Mouse (Mus musculus): ENCODE results near the gene Ogfr.

Gene Ogfr

GRCm38 (mm10) chr2:180589123-180589831, at the start of gene Ogfr:
Gene Ogfr, plus strand, starts transcription at chr2:180589245.
- DNase-seq (ENCODE audit: low read depth), result peak; percentile 58

DNA sequence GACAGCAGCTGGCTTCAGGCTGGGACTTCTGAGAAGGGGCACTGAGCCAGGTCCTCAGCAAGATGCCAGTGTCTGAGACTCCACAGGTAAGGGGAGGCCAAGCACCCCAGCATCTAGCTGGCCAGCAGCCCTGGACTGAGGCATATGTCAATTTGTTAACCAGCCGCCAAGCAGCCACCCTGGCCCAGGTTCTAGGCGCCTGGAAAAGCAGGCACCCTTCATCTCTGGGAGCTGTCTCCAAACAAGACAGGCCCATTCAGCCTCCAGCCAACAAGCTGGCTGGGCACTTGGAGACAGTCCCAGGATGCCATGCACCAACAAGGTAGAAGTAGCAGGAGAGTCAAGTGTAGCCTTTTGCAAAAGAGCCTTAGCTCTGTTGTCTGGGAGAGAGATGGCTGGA, 45.4 kb upstream of the Ogfr start:
- no peak for DNase-seq (ENCODE audit: low read depth)

GRCm38 (mm10) chr2:180545046-180545445, 44.0 kb upstream of the Ogfr start:
- DNase-seq (ENCODE audit: low read depth), result no peak

DNA sequence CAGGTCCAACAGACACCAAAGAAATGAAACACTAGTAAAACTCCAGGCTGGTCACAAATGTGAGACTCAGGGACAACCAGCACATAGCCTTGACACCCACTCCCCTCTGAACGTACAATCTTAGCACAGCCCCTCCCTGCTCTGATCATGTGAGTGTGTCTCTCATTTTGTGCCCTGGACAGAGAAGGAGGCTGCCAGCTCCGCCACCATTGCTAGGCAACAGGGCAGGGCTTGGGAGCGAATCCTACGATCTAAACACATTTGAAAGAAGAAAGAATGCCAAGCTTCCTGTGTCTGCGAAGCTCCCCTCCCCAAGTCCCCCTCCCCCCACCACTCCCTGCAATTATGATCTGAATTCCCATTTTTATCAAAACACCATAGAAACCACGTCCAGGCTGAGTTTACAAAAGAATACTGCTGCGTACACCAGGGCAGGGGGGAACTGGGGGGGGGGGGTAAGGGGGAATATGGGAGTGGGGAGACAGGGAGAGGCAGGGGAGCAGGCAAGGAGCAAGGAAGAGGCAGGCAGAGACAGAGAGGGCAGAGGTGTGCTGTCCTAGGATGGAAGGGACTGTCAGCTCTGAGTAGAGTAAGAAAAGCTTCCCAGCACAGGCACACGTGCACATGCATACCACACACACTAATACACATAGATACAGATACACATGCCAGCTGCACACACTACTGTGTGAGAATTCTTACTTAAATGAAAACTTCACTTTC, 41.5 kb upstream of the Ogfr start:
- DNase-seq (ENCODE audit: low read depth), result no peak

DNA sequence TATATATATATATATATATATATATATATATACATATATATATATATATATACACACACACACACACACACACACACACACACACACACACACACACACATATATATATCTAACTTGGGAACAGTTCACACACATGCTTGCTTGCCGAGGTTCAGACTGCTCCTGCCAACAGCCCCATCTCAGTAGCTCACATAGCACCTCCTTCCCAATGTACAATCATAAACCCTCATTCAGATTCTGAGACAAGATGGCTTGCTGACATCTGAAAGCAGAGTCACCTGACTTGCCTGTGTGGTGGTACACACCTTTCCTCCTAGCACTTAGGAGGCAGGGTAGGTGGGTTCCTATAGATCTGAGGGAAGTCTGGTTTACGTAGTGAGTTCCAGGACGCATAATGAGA, 36.7 kb upstream of the Ogfr start:
- no peak for DNase-seq (ENCODE audit: low read depth)

DNA sequence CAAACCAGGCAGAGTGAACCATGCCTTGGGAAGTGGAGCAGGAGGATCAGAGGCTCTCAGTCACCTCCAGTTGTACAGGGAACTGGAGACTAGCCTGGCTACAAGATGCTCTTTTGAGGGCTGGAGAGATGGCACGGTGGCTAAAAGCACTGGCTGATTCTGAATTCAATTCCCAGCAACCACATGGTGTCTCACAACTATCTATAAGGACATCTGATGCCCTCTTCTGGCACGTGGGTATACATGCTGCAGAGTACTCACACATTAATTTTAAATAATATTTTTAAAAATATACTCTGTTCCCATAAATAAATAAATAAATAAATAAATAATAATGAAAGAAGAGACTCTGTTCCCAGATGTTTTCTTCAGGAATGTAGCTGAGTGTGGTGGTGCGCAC, 33.8 kb upstream of the Ogfr start:
- DNase-seq (ENCODE audit: low read depth), result no peak

GRCm38 (mm10) chr2:180556470-180556869, 32.6 kb upstream of the Ogfr start:
- DNase-seq (ENCODE audit: low read depth), result no peak

- DNase-seq (ENCODE audit: low read depth), result peak; percentile 17
Measured at GRCm38 (mm10) chr2:180560245-180560644, 28.8 kb upstream of the Ogfr start.

GRCm38 (mm10) chr2:180562146-180562545, 26.9 kb upstream of the Ogfr start:
- no peak for DNase-seq (ENCODE audit: low read depth)

- no peak for DNase-seq (ENCODE audit: low read depth)
Measured at GRCm38 (mm10) chr2:180563296-180563695, 25.7 kb upstream of the Ogfr start.

DNA sequence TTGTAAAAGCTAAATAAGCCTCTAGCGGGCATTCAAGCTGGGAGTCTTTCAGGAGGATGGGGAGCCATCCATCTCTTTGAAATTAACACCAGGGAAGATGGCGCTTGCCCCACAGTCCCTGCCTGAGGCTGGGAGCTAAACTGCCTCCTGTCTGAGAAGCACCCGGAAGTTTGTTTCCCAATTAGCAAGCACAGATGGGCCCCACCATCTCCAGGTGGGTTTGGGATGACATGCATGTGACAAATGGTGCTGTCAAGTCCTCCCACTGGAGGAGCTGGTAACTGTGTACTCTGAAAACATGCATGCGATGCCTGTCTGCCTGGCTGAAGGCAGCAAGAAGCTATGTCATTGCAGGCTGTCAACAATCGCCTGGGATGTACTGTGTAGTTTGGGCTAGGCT, 25.2 kb upstream of the Ogfr start:
- DNase-seq (ENCODE audit: low read depth), result no peak

DNA sequence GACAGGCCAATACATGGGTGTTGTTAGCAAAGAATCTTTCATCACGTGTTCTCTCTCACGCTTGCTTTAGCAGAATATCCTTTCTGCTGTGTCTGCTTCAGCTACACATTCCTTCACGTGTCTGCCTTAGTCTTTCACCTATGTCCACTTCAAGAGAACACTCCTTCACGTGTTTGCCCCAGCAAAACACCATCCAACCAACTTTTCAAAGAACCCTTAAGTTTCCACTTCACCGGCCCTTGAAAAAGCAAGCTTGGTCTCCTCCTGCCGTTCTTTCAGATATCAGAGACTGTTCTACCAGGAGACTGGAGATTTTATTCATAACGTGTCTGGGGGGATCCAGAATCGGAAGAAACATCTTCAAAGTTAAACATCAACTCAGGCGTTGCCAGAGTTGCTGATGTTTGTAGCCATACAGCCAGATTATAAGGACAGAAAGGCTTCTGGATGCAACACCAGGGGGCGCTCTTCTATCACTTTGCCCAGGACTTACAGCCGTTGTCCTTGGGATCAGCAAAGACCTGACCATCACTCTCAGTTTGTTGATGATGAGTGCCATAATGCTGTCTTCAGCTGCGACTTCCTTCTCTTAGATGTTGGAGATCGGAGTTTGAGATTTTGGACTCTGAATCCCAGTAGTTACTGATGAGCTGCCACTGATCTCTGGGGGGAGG, 22.7 kb upstream of the Ogfr start:
- peak; percentile 67 for DNase-seq (ENCODE audit: low read depth)

DNA sequence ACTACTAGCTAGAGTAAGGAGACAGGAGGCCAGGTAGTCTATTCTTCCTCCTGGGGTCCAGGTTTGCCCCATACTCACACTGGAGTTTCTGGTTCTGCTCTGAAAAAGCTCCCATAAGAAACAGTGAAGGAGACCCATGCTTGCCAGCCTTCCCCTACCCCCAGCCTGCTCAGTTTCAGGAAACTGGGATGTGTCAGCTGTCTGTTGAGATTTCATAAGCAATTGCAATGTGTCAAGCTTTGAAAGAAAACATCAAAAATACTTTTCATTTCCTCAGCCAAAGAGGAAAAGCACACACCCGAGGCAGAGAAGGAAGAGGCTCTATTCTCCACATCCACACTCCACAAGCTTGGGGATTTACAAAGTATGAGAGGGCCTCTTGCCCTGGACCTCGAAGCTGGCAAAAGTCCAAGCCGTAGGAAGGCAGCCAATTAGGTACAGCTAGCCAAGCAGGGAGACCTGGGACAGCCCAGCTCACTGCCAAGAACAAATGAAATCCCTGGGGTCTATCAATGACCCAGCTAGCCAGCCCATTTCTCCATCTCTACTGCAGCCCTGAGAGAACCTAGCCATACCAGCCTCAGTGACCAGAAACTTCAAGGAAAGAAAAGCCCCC, 19.9 kb upstream of the Ogfr start:
- DNase-seq (ENCODE audit: low read depth), result no peak

- DNase-seq (ENCODE audit: low read depth), result no peak
Measured at GRCm38 (mm10) chr2:180576482-180576881, 12.6 kb upstream of the Ogfr start.

DNA sequence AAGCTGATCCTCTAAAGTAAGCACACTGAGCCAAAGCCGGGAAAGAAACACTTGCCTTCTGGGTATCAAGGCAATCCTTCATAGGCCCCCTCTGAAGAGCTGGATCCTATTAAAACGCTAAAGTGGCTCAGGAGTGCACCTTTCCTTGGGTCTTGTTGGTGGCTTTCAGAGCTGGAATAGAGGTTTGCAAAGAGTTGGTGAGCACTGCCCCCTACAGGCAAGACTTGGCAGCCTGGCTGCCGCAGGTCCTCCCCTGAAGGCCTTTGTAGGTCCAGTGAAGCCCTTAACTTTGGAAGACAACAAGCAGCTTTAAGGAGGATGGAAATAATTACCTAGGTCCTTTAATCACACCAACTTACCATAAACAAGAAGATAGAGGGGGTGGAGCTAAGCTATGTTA, 10.4 kb upstream of the Ogfr start:
- peak; percentile 53 for DNase-seq (ENCODE audit: low read depth)

GRCm38 (mm10) chr2:180581002-180581401, 8.0 kb upstream of the Ogfr start, which contains the start of gene Mrgbp:
Gene Mrgbp, plus strand, starts transcription at chr2:180581304.
- DNase-seq (ENCODE audit: low read depth), result no peak

- DNase-seq (ENCODE audit: low read depth), result peak; percentile 88
Measured at GRCm38 (mm10) chr2:180582481-180583153, 6.4 kb upstream of the Ogfr start.

GRCm38 (mm10) chr2:180583154-180583507, 5.9 kb upstream of the Ogfr start:
- DNase-seq (ENCODE audit: low read depth), result no peak

DNA sequence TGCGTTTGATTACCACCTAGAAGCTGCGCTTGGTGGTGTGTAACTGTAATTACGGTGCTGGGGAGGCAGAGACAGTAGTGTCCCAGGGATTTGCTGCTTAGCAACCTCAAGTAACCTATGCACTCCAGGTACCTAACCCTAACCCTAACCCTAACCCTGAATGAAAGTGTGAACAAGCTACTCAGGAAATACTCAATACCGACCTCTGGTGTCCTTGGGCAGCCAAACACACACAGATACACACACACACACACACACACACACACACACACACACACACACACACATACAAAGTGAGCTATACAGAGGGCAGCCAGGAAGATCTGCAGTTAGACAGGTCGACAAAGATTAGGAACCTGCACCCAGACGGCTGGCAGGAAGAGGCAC, 316 bp upstream of the Ogfr start:
- peak; percentile 10 for DNase-seq (ENCODE audit: low read depth)

GRCm38 (mm10) chr2:180597490-180597889, 8.4 kb downstream of the Ogfr start, which contains the start of gene Col9a3:
Gene Col9a3, plus strand, starts transcription at chr2:180597790.
- DNase-seq (ENCODE audit: low read depth), result no peak

GRCm38 (mm10) chr2:180598157-180598705, 9.2 kb downstream of the Ogfr start:
- no peak for DNase-seq (ENCODE audit: low read depth)

DNA sequence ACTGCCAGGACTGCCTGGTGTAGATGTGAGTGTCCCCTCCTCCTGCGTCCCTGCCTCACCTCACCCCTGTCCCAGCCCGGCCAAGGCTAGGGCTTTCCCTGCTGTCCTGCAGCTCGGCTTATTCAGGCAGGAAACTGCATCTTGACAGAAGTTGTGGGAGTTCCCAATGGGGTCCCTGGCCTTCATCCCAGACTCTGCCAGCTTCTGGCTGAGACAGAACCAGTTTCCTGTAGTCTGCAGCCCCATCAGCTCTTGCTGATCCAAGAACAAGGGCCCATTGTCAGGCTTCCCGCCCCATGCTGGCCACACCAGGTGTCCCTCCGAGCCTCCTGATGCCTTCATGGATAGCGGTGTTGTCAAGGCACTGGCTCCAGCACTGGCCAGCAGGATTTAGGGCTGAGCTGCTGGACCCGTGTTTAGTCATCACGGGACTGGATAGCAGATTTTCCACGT, 11.6 kb downstream of the Ogfr start:
- DNase-seq (ENCODE audit: low read depth), result no peak

Data from c-Kit-positive CD71-negative TER-119-negative erythroid progenitor cells, embryonic 14.5 days (primary cell).